Mouse (Mus musculus) layer of hippocampus, postnatal 36 days (tissue): ENCODE measurements around the gene Gm867. TPM values are rescaled to one million over a fixed set of nuclear protein-coding genes. Genes with fewer than 3 reads are reported as not detected.

Experiments used
- DNase-seq, 2 experiments: peaks; one replicate each; pipeline ENCODE4 v3.0.0; 2022
- total RNA-seq, 2 experiments: library from RNA; stranded (reverse); gene quantifications; 2 replicates each; pipeline ENCODE4 v1.2.3; 2021

Gm867 gene
- total RNA-seq, 2 experiments from 2014 or later, result 0.52 TPM; not detected in 1

DNA sequence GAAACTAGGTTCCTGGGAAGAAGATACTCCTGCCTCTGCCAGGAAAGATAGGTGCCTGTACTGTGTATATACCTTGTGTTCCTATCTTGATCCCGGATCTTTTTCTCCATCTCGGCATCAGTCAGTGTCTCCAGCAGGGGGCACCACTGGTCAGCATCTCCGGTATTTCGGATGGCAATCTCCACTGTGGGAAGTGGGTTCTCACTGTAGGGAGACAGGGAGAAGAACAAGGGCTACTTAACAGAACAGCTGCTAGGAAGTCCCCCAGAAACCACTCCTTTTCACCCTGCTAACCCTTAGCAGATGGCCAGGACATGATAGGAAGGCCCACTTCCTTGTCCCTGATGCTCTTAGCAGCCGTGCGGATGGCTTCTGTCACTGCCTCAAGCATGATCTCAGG lies 43.1 kb downstream of the Gm867 start:
- DNase-seq, result peak; percentile 54 to 60

DNA sequence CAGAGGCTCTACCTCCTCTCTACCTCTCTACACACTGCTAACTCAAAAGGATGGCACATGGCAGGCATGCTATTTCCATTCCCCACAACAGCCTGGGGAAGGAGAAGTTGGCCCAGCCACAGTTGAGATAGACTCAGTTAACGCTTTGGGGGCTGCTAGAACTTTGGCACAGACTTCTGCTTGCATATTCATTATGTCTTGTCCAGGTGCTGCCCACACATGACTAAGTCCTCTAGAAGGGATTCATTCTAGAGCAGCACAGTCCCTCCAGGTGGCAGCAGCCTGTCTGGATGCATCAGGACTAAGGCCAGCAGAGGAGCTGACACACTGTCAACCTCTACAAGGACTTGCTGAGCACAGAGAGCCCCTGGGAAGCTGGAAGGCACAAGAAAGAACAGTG lies 44.3 kb downstream of the Gm867 start:
- DNase-seq, result peak in 1 of 2 experiments; percentile 30

GRCm38 (mm10) chr10:75895730-75896129 lies 44.7 kb downstream of the Gm867 start:
- DNase-seq, result no peak

DNA sequence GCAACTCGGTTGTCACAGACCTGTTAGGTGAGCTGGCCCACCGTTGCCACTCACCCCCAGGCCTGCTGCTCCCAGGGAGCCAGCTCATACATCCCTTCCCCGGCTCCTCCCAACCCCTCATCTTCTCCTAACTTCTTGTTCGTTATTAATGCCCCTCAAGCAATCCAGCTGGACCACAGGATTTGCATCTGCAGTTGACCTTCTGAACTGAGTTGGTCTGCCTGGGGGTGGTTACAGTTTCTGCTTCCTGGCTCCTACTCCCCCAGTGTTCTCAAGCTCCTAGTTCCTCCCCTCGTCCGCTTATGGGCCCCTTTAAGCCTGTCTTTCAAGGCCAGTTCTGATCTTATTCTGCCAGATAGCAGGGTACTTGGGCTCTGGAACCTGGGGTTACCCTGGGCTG lies 45.9 kb downstream of the Gm867 start:
- DNase-seq, result no peak

DNA sequence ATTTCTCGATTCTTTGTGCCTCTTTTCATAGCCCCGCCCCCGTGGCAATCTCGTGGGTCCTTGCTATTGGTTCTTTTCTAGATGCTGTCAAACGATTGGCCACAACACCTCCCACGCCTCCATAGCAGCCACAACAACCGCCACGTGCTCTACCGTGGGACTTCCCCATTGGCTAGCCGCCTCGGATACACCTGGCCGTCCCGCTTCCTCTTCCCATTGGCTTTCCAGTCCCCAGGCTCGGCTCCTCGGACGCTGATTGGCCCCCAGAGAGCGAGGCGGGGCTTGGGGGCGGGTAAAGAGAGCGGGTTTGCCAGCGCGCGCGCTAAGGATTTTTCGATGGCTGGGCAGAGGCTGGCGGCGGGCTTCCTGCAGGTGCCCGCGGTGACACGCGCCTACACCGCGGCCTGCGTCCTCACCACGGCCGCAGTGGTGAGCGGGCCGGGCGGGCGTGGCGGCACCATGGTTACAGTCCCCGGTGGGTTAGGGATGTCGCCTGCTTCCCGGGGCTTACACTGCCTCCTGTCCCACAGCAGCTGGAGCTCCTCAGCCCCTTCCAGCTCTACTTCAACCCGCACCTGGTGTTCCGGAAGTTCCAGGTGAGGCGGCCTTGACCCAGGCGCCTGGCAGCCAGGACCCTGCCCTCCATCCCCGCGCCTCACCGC lies 47.3 kb downstream of the Gm867 start, which contains the start of gene Derl3:
Derl3 (plus strand) TSS at position 325 of the 662 bp plus-strand sequence.
- peak; percentile 95 to 97 for DNase-seq

GRCm38 (mm10) chr10:75889406-75890153 lies 50.9 kb downstream of the Gm867 start:
- no peak for DNase-seq

Other genes with a start within 250 kb of the Gm867 start
- gene Cabin1, start 176.3 kb downstream of the Gm867 start, total RNA-seq, result 10 to 100 TPM; 58.5 to 73.4 TPM
- 10 to 100 TPM; 44.0 to 48.5 TPM for gene Ddt, start 167.3 kb downstream of the Gm867 start, total RNA-seq
- gene Gm20441, start 159.7 kb downstream of the Gm867 start, total RNA-seq, result not detected
- 1 to 10 TPM; 1.4 to 3.2 TPM for gene Gstt3, start 159.3 kb downstream of the Gm867 start, total RNA-seq
- gene Gstt1, start 142.1 kb downstream of the Gm867 start, total RNA-seq, result 1 to 10 TPM; 4.6 to 6.1 TPM
- gene Gstt4, start 118.1 kb downstream of the Gm867 start, total RNA-seq, result not detected
- gene Gstt2, start 103.2 kb downstream of the Gm867 start, total RNA-seq, result 1 to 10 TPM; 2.5 to 3.4 TPM
- 100 to 1,000 TPM; 432 to 467 TPM for gene Mif, start 80.4 kb downstream of the Gm867 start, total RNA-seq
- 1 to 10 TPM; 4.7 to 9.1 TPM for gene Derl3, start 47.3 kb downstream of the Gm867 start, total RNA-seq
- gene Smarcb1, start 19.1 kb downstream of the Gm867 start, total RNA-seq, result 10 to 100 TPM; 81.4 to 86.0 TPM
- 100 to 1,000 TPM; 339 TPM for gene Chchd10, start 7.5 kb downstream of the Gm867 start, total RNA-seq
- under 1 TPM; 0.81 to 0.95 TPM for gene Mmp11, start 4.2 kb downstream of the Gm867 start, total RNA-seq
- gene Vpreb3, start 2.4 kb upstream of the Gm867 start, total RNA-seq, result not detected
- gene Gm5134, start 13.8 kb upstream of the Gm867 start, total RNA-seq, result under 1 TPM; 0.13 to 0.35 TPM
- 10 to 100 TPM; 16.7 to 18.1 TPM for gene Zfp280b, start 92.0 kb upstream of the Gm867 start, total RNA-seq
- not detected for gene Slc5a4b, start 170.3 kb upstream of the Gm867 start, total RNA-seq
- not detected for gene Slc5a4a, start 206.8 kb upstream of the Gm867 start, total RNA-seq